Mouse (Mus musculus): ENCODE measurements around the gene Hsf5.

Gene Hsf5

GRCm38 (mm10) chr11:87590841-87591525 lies 26.0 kb upstream of the Hsf5 start:
- no peak for DNase-seq (ENCODE audit: low spot score in 2 of 2)

- peak; percentile 94 to 100 for DNase-seq (ENCODE audit: low spot score in 2 of 2)
These were observed 25.2 kb upstream of the Hsf5 start, which contains the start of gene Mtmr4 for GRCm38 (mm10) chr11:87591526-87592353. Gene Mtmr4, plus strand, starts transcription at chr11:87592162.

GRCm38 (mm10) chr11:87592354-87592695 lies 24.6 kb upstream of the Hsf5 start:
- DNase-seq (ENCODE audit: low spot score in 2 of 2): no peak

- no peak for DNase-seq (ENCODE audit: low spot score in 2 of 2)
These were observed 24.0 kb upstream of the Hsf5 start for GRCm38 (mm10) chr11:87592713-87593598.

DNA sequence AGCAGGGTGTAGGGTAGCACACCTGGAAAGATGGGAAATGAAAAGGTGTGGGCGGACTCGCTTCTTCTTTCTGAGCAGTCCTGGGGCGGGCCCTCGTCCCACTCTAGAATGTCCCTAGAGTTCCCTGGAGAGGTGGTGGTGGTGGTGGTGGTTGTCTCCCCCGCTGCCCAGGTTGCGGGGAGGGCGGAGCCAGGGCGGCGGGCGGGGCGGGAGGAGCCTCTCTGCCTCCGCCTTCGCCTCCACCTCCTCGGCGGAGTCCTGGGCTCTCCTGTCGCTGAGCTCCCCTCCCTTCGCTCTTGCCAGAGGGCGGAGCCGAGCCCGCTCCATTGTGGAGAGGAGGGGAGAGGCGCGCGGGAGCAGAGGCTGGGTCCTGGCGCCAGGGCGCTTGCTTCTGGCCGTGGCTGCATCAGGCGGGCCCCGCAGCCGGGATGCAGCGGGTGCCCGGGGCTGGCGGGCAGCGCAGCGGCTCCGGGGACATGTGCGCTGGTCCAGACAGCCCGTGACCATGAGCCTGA lies 21.6 kb upstream of the Hsf5 start:
- DNase-seq (ENCODE audit: low spot score in 2 of 2): peak; percentile 75 to 89

DNA sequence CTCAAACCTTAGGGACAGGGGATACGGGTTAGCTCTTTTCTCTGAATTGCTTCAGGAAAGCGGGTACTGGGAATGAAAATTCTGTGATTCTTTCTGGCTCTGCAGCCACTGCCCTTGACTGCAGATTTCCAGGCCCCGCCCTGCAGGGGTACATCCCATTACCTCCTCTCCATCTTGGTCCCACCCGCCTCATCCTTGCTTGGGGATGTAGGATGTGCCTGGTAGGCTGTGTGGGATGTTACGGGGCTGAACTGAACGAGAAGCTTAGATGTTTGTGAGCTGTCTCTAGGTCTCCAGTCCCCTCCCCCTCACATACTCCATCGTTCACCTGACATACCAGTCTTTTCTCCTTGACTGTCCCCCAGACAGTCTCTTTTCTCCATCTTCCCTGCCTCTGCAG lies 21.0 kb upstream of the Hsf5 start:
- DNase-seq (ENCODE audit: low spot score in 2 of 2): no peak

- no peak for DNase-seq (ENCODE audit: low spot score in 2 of 2)
These were observed 20.5 kb upstream of the Hsf5 start for GRCm38 (mm10) chr11:87596492-87596891.

DNA sequence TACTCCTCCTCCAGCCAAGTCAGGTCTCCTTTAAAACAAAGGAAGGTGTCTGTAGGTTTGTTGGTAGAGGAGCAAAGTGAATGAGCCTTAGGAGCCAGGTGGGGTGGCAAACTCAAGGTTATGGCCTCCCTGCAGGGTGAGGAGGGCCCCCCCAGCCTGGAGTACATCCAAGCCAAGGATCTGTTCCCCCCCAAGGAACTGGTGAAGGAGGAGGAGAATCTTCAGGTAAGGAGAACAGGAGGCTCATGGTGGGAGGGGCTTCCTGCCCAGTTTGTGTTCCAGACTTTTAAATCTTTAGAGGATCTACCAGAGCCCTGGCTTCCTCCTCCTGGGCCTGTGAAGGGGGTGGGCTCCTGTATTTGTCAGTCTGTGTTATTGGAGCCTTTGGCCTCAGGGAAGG lies 19.9 kb upstream of the Hsf5 start:
- no peak for DNase-seq (ENCODE audit: low spot score in 2 of 2)

DNA sequence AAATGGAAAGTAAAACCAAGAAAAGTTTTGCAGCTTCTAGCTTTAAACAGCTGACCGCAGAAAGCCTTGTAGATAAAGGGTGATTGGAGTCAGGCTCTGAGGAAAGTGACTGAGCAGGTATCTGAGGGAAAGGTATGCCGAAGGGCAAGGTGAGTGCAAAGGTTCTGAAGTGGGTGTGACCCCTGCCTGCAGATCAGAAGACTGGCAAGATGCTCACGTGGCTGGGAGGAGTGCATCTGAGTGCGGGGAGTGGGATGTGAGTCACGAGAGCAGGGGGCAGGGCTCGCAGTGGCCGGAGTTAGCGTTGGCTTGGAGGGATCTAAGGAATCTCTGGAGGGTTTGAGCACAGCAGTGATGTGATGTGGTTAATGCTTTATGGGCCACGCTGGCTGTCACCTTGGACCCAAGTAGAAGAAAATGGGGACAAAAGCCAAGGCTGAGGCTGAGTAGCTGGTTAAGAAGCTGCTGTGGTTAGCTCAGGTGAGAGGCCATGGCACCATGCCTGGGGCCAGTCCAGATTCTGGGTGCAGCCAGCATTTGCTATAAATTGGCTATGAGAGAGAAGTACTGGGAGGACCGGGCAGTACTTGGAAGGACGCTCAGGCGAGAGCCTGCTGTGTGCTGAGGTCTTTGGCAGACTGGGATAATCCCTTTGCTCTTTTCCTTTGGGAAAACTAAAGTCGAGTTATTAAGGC lies 17.4 kb upstream of the Hsf5 start:
- DNase-seq (ENCODE audit: low spot score in 2 of 2): peak in 1 of 2 experiments; percentile 51

GRCm38 (mm10) chr11:87600322-87600853 lies 16.6 kb upstream of the Hsf5 start:
- DNase-seq (ENCODE audit: low spot score in 2 of 2): no peak

DNA sequence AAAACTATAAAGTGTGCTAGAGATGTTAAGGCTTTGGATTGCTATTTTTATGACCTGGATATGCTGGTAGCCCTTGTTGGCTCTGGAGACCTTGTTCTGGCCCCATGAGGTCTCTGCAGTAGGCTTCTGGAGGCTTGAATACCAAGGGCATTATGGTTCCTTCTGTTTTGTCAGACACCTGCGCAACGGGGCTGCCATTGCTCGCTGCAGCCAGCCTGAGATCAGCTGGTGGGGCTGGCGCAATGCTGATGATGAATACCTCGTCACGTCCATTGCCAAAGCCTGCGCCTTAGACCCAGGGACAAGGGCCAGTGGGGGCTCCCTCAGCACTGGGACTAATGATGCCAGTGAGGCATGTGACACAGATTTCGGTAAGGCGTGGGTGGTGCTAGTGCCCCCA lies 14.7 kb upstream of the Hsf5 start:
- DNase-seq (ENCODE audit: low spot score in 2 of 2): no peak

GRCm38 (mm10) chr11:87603571-87603970 lies 13.4 kb upstream of the Hsf5 start:
- DNase-seq (ENCODE audit: low spot score in 2 of 2): no peak

DNA sequence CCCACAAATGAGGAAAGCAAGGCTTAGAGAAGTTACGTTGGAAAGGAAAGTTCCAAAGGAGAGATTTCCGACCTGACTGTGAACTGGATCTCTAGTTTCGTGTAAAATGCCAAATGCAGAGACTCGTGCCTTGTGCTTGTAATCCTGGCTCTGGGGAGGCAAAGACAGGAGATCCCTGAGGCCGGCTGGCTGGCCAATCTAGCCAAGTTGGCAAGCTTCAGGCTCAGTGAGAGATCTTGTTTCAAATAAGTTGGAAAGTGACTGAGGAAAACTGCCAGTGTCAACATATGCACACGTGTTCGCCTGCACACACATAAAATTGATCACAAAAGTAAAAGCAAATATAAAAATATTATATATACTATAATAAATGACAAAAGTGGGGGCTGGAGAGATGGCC lies 7.7 kb upstream of the Hsf5 start:
- DNase-seq (ENCODE audit: low spot score in 2 of 2): no peak

- no peak for DNase-seq (ENCODE audit: low spot score in 2 of 2)
These were observed 5.4 kb upstream of the Hsf5 start for GRCm38 (mm10) chr11:87611547-87611946.

DNA sequence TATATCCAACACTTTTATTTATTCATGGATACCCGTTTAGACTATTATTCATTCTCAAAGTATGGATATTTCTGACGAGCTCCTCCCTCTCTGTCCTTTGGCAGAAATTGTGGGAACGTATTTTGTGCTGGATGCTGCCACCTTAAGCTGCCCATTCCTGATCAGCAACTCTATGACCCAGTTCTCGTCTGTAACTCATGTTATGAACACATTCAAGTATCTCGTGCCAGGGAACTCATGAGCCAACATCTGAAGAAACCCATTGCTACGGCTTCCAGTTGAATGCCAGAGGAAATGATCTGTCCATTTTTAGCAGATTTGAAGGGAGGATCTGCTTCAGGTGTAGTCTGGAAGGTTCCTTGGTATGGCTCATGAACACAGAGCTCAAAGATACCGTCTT lies 3.0 kb upstream of the Hsf5 start:
- no peak for DNase-seq (ENCODE audit: low spot score in 2 of 2)

- DNase-seq (ENCODE audit: low spot score in 2 of 2): no peak
These were observed 1.4 kb upstream of the Hsf5 start for GRCm38 (mm10) chr11:87615551-87615950.

GRCm38 (mm10) chr11:87615952-87616351 lies 1.0 kb upstream of the Hsf5 start:
- no peak for DNase-seq (ENCODE audit: low spot score in 2 of 2)

DNA sequence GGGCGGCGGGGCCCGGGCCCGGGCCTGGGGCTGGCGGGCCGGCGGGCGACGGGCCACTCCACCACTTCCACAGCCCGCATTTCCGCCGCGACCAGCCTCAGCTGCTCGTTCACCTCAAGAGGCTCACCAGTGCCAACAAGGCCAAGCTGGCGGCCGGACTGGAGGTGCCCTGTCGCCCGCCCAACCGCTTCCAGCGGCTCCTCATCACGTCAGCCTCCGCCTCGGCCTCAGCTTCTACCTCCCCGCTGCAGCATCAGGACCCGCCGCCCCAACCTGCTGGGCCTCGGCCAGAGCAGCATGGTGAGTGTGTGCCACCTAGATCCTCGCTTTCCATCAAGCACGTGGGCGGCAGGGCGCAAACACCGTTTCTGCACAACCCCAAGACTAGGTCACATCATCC lies 642 bp downstream of the Hsf5 start:
- DNase-seq (ENCODE audit: low spot score in 2 of 2): no peak

DNA sequence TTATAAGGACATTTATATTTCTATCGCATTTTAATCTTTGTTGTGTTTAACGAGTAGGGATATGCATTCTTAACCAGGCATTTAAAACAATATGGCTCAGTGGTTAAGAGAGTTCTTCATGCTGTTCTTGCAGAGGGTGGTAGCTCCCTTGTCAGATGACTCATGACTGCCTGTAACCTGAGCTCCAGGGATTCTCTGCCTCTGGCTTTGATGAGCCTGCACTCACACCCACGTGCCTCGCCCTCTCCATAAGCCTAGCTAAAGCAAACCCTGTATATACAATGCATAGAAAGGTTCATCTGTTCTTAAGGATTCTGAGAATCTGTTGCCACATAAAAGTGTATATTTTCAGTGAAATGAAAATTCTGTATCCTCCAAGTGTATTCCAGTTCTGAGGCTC lies 6.2 kb downstream of the Hsf5 start:
- no peak for DNase-seq (ENCODE audit: low spot score in 2 of 2)

DNA sequence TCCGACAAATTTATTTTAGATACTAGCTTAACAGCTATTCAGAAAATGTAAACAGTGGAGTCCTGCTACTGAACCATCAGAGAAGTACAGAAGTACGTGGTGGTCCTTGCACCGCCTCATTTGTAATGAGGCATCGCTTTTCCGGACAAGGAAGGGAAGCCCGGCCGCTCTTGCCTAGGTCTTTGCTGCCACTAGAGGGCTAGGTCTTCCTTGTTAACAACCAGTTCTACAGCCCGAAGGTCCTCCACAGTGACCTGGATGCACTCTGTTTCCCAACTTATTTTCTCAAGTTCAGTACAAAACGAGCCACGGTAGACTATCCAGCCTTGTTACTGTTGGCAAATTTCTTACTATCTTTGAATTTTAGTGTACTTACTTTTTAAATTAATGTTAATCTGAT lies 12.9 kb downstream of the Hsf5 start:
- DNase-seq (ENCODE audit: low spot score in 2 of 2): peak in 1 of 2 experiments; percentile 24

DNA sequence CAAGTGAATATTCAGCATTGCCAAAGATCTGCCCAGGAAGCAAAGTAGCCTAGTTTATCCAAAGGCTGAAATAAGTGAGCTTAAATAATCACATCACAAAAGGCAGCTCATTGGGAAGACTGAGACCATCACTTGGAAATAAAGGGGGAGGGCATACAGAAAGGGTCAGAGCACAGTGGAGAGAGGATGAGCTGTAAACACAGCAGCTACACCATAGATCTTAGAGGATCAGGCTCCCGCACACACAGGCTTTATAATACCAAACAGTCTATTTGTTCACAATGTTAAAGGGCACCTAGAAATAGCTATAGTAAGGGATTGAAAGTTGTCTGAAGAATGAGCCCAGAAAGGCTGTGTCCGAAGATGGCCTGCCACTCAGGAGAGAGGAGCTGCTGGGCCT lies 21.8 kb downstream of the Hsf5 start:
- DNase-seq (ENCODE audit: low spot score in 2 of 2): no peak
